Mouse (Mus musculus) heart, embryonic 12.5 days (tissue): ENCODE measurements around the gene Alad. TPM values are rescaled to one million over a fixed set of nuclear protein-coding genes. Genes with fewer than 3 reads are reported as not detected.

ENCODE experiments used
- ATAC-seq: fragments of 200-750 bp; cut with Nextera tagmentation; 2 replicates; pipeline ENCODE4 v1.8.0; 2017; ENCODE audit warnings: moderate TSS enrichment, moderate library complexity; ENCODE audit not compliant: insufficient number of reproducible peaks, low FRiP score
- H3K27ac ChIP-seq: fragments of 300-500 bp; sonication (generic); 2 replicates; pipeline ENCODE4 v1.5.1; 2016; ENCODE audit warnings: mild to moderate bottlenecking, moderate library complexity; ENCODE audit not compliant: poor library complexity, severe bottlenecking
- H3K27me3 ChIP-seq: fragments of 300-500 bp; sonication (generic); replicated peaks from 2 replicates; pipeline ENCODE4 v1.6.1; 2016; ENCODE audit warnings: mild to moderate bottlenecking, moderate library complexity
- H3K36me3 ChIP-seq: fragments of 300-500 bp; sonication (generic); 2 replicates; pipeline ENCODE4 v1.6.1; 2016; ENCODE audit warnings: mild to moderate bottlenecking, moderate library complexity
- H3K4me1 ChIP-seq: fragments of 300-500 bp; sonication (generic); replicated peaks from 2 replicates; pipeline ENCODE4 v1.6.1; 2016; ENCODE audit warnings: mild to moderate bottlenecking
- H3K4me2 ChIP-seq: fragments of 300-500 bp; sonication (generic); 2 replicates; pipeline ENCODE4 v1.6.1; 2016; ENCODE audit warnings: mild to moderate bottlenecking, moderate library complexity
- H3K4me3 ChIP-seq: fragments of 300-500 bp; sonication (generic); 2 replicates; pipeline ENCODE4 v1.5.1; 2016; ENCODE audit warnings: mild to moderate bottlenecking
- H3K9ac ChIP-seq: fragments of 300-500 bp; sonication (generic); 2 replicates; pipeline ENCODE4 v1.6.1; 2016; ENCODE audit warnings: mild to moderate bottlenecking, moderate library complexity
- H3K9me3 ChIP-seq: fragments of 300-500 bp; sonication (generic); replicated peaks from 2 replicates; pipeline ENCODE4 v1.6.1; 2016; ENCODE audit warnings: mild to moderate bottlenecking, moderate library complexity
- WGBS: fragments of 180-500 bp; shearing (Covaris S2); methylation state at CpG from one replicate; pipeline ENCODE4 v1.1.7; 2016; 5-methylcytosine and 5-hydroxymethylcytosine counted together
- polyA plus RNA-seq: library from polyadenylated mRNA; unstranded; fragments of >200 nt; fragmentation: Nextera tagmentation; extraction: Ambion mirVana; gene quantifications from 2 replicates; pipeline ENCODE4 v1.2.1, GENCODE M21; 2016

Alad gene
- polyA plus RNA-seq, 1 experiment from 2014 or later, result 80.0 TPM

GRCm38 (mm10) chr4:62517046-62517445, 2.7 kb downstream of the Alad start:
- Histone ChIP-seq H3K9me3 (no peaks in the 10 kb centered on the region), H3K4me2 (peak overlapping the region; percentile 84), H3K27me3 (no peaks in the 10 kb centered on the region), H3K9ac (no peak overlapping the region), H3K4me3 (no peak overlapping the region; the same call in 1 of the 2 replicates), H3K4me1 (peaks cover 48% of the 10 kb centered on the region), H3K27ac (peak overlapping the region; percentile 82), H3K36me3 (peaks cover 19% of the 10 kb centered on the region)
- WGBS, result 82% methylated on average over 8 of the region's 8 CpGs
- ATAC-seq, result no peak

GRCm38 (mm10) chr4:62516579-62516978, 3.1 kb downstream of the Alad start:
- Histone ChIP-seq H3K27ac (peak overlapping the region; percentile 82), H3K4me1 (peaks cover 48% of the 10 kb centered on the region), H3K9ac (peak overlapping the region; percentile 56; the same call in 1 of the 2 replicates), H3K9me3 (no peaks in the 10 kb centered on the region), H3K27me3 (no peaks in the 10 kb centered on the region), H3K4me3 (peak overlapping the region; percentile 20; the same call in 1 of the 2 replicates), H3K36me3 (peaks cover 24% of the 10 kb centered on the region), H3K4me2 (peak overlapping the region; percentile 84)
- 45% methylated on average over 1 of the region's 1 CpGs for WGBS
- peak; percentile 56 for ATAC-seq

GRCm38 (mm10) chr4:62516079-62516478, 3.6 kb downstream of the Alad start:
- Histone ChIP-seq H3K9ac (peak overlapping the region; percentile 26; the same call in 1 of the 2 replicates), H3K4me2 (peak overlapping the region; percentile 84), H3K4me1 (peaks cover 48% of the 10 kb centered on the region), H3K27me3 (no peaks in the 10 kb centered on the region), H3K36me3 (peaks cover 29% of the 10 kb centered on the region), H3K4me3 (peak overlapping the region; percentile 22), H3K27ac (peak overlapping the region; percentile 82), H3K9me3 (no peaks in the 10 kb centered on the region)
- peak; percentile 60 for ATAC-seq
- 18% methylated on average over 2 of the region's 2 CpGs for WGBS

GRCm38 (mm10) chr4:62515490-62515889, 4.2 kb downstream of the Alad start:
- Histone ChIP-seq H3K36me3 (peaks cover 35% of the 10 kb centered on the region), H3K9ac (peak overlapping the region; percentile 26; the same call in 1 of the 2 replicates), H3K4me3 (peak overlapping the region; percentile 22), H3K27ac (peak overlapping the region; percentile 82), H3K4me2 (peak overlapping the region; percentile 84), H3K9me3 (no peaks in the 10 kb centered on the region), H3K4me1 (peaks cover 48% of the 10 kb centered on the region), H3K27me3 (no peaks in the 10 kb centered on the region)
- ATAC-seq, result no peak
- 33% methylated on average over 3 of the region's 3 CpGs for WGBS

GRCm38 (mm10) chr4:62514995-62515394, 4.7 kb downstream of the Alad start:
- H3K36me3 ChIP-seq, result peaks cover 40% of the 10 kb centered on the region
- H3K4me2 ChIP-seq, result peak overlapping the region; percentile 84
- peak overlapping the region; percentile 82 for H3K27ac ChIP-seq
- H3K9me3 ChIP-seq, result no peaks in the 10 kb centered on the region
- H3K4me1 ChIP-seq, result peaks cover 48% of the 10 kb centered on the region
- 62% methylated on average over 7 of the region's 7 CpGs for WGBS
- no peaks in the 10 kb centered on the region for H3K27me3 ChIP-seq
- no peak for ATAC-seq
- H3K4me3 ChIP-seq, result peak overlapping the region; percentile 22; the same call in 1 of the 2 replicates
- H3K9ac ChIP-seq, result no peak overlapping the region

GRCm38 (mm10) chr4:62513998-62514506, 5.7 kb downstream of the Alad start:
- Histone ChIP-seq H3K27ac (no peak overlapping the region), H3K9ac (0 out of 2 replicates have a peak overlapping the region, but pooled peaks have one; percentile 9), H3K27me3 (no peaks in the 10 kb centered on the region), H3K9me3 (no peaks in the 10 kb centered on the region), H3K4me2 (0 out of 2 replicates have a peak overlapping the region, but pooled peaks have one; percentile 15), H3K36me3 (peaks cover 49% of the 10 kb centered on the region), H3K4me3 (no peak overlapping the region), H3K4me1 (peaks cover 46% of the 10 kb centered on the region)
- WGBS, result 49% methylated on average over 11 of the region's 11 CpGs
- ATAC-seq, result no peak

GRCm38 (mm10) chr4:62509946-62510345, 9.8 kb downstream of the Alad start:
- Histone ChIP-seq H3K4me3 (no peak overlapping the region), H3K9ac (no peak overlapping the region), H3K27me3 (no peaks in the 10 kb centered on the region), H3K4me2 (no peak overlapping the region), H3K36me3 (peaks cover 68% of the 10 kb centered on the region), H3K9me3 (no peaks in the 10 kb centered on the region), H3K27ac (no peak overlapping the region), H3K4me1 (peaks cover 6% of the 10 kb centered on the region)
- 88% methylated on average over 11 of the region's 11 CpGs for WGBS
- ATAC-seq, result no peak

GRCm38 (mm10) chr4:62508839-62509238, 10.9 kb downstream of the Alad start:
- H3K27me3 ChIP-seq, result no peaks in the 10 kb centered on the region
- peaks cover 66% of the 10 kb centered on the region for H3K36me3 ChIP-seq
- no peak overlapping the region for H3K4me2 ChIP-seq
- 91% methylated on average over 5 of the region's 5 CpGs for WGBS
- H3K9ac ChIP-seq, result no peak overlapping the region
- no peaks in the 10 kb centered on the region for H3K9me3 ChIP-seq
- no peak overlapping the region for H3K27ac ChIP-seq
- 0 out of 2 replicates have a peak, but pooled peaks cover under 1% of the 10 kb centered on the region for H3K4me1 ChIP-seq
- no peak overlapping the region for H3K4me3 ChIP-seq
- no peak for ATAC-seq

- H3K27ac ChIP-seq, result no peak overlapping the region
- H3K4me2 ChIP-seq, result no peak overlapping the region
- no peak overlapping the region for H3K4me3 ChIP-seq
- H3K27me3 ChIP-seq, result no peaks in the 10 kb centered on the region
- H3K36me3 ChIP-seq, result peaks cover 46% of the 10 kb centered on the region
- H3K9ac ChIP-seq, result no peak overlapping the region
- 59% methylated on average over 2 of the region's 2 CpGs for WGBS
- ATAC-seq, result no peak
- peaks cover 8% of the 10 kb centered on the region; the same call in 1 of the 2 replicates for H3K4me1 ChIP-seq
- H3K9me3 ChIP-seq, result no peaks in the 10 kb centered on the region
These were observed 12.9 kb downstream of the Alad start for GRCm38 (mm10) chr4:62506798-62507197.

GRCm38 (mm10) chr4:62505991-62506390, 13.7 kb downstream of the Alad start:
- 82% methylated on average over 3 of the region's 3 CpGs for WGBS
- H3K4me3 ChIP-seq, result no peak overlapping the region

GRCm38 (mm10) chr4:62503374-62503970, 16.2 kb downstream of the Alad start, which contains the start of gene Hdhd3:
Gene Hdhd3 (minus strand): TSS chr4:62503467.
- no peak for ATAC-seq
- H3K27ac ChIP-seq, result no peak within 1 kb of the TSS
- H3K9ac ChIP-seq, result peak within 1 kb of the TSS; percentile 80
- 77% methylated on average over 3 of the region's 3 CpGs for WGBS
- peak within 1 kb of the TSS; percentile 76 for H3K4me3 ChIP-seq
- no peaks in the 10 kb centered on the region for H3K9me3 ChIP-seq
- H3K27me3 ChIP-seq, result no peaks in the 10 kb centered on the region
- peaks cover 11% of the 10 kb centered on the region for H3K4me1 ChIP-seq
- peak within 1 kb of the TSS; percentile 76 for H3K4me2 ChIP-seq
- peaks cover 27% of the 10 kb centered on the region for H3K36me3 ChIP-seq

More at GRCm38 (mm10) chr4:62505991-62506390, 13.7 kb downstream of the Alad start:
- ATAC-seq, result no peak
- H3K9ac ChIP-seq, result no peak overlapping the region
- H3K4me2 ChIP-seq, result no peak overlapping the region
- no peak overlapping the region for H3K27ac ChIP-seq
- no peaks in the 10 kb centered on the region for H3K27me3 ChIP-seq
- peaks cover 11% of the 10 kb centered on the region for H3K4me1 ChIP-seq
- no peaks in the 10 kb centered on the region for H3K9me3 ChIP-seq
- H3K36me3 ChIP-seq, result peaks cover 38% of the 10 kb centered on the region
